Mouse (Mus musculus) cerebellum, adult 2 months (tissue): Measurements from ENCODE around the gene Coro2b. TPM values are rescaled to one million over a fixed set of nuclear protein-coding genes. Genes with fewer than 3 reads are reported as not detected.

ENCODE experiments used
- DNase-seq, 2 experiments: peaks; one replicate each; pipeline ENCODE4 v3.0.0; 2021
- H3K27ac ChIP-seq: fragments of 200-500 bp; 2 replicates; pipeline ENCODE4 v1.5.1; 2012; ENCODE audit warnings: low read length, control low read depth, inconsistent platforms; ENCODE audit not compliant: insufficient read depth
- H3K27me3 ChIP-seq: fragments of 200-500 bp; 2 replicates; pipeline ENCODE4 v1.6.1; 2012; ENCODE audit warnings: inconsistent platforms, mild to moderate bottlenecking, low read length, moderate library complexity; ENCODE audit not compliant: control insufficient read depth, insufficient read depth
- H3K4me1 ChIP-seq: fragments of 200-500 bp; 2 replicates; pipeline ENCODE4 v1.6.1; 2011; ENCODE audit warnings: low read length; ENCODE audit not compliant: control insufficient read depth, insufficient read depth
- H3K4me3 ChIP-seq: fragments of 200-500 bp; replicated peaks from 2 replicates; pipeline ENCODE3; 2011; ENCODE audit warnings: mild to moderate bottlenecking, low read depth, low read length, control low read depth; ENCODE audit not compliant: insufficient read depth
- CTCF ChIP-seq: fragments of 200-500 bp; IDR thresholded peaks from 2 replicates; pipeline ENCODE4 v1.5.1; 2011; ENCODE audit warnings: low read depth, mild to moderate bottlenecking, control low read depth, low read length, moderate library complexity, borderline replicate concordance; ENCODE audit not compliant: insufficient read depth
- POLR2A ChIP-seq: fragments of 200-500 bp; IDR thresholded peaks from 2 replicates; pipeline ENCODE4 v1.6.1; 2011; ENCODE audit warnings: low read length, control low read depth, borderline replicate concordance; ENCODE audit not compliant: insufficient read depth
- WGBS: fragments of 180-500 bp; shearing (Covaris S2); methylation state at CpG from one replicate; pipeline ENCODE4 v1.1.7; 2018; 5-methylcytosine and 5-hydroxymethylcytosine counted together
- polyA plus RNA-seq: library from polyadenylated mRNA; depleted of rRNA; stranded (reverse); fragments of >200 nt; gene quantifications from 2 replicates; pipeline ENCODE4 v1.2.3, GENCODE M21; 2012

Coro2b gene
- polyA plus RNA-seq, 1 experiment: 210 TPM

- Histone ChIP-seq H3K27ac (peak overlapping the region; percentile 48; the same call in 1 of the 2 replicates), H3K4me1 (peaks cover 67% of the 10 kb centered on the region), H3K27me3 (no peaks in the 10 kb centered on the region), H3K4me3 (no peak overlapping the region)
- no peak for DNase-seq
- WGBS: 49% methylated on average over 10 of the region's 10 CpGs
- TF ChIP-seq POLR2A (no peak), CTCF (no peak)
Measured at GRCm38 (mm10) chr9:62508740-62509524, 27.9 kb downstream of the Coro2b start.

GRCm38 (mm10) chr9:62506467-62507067, 30.3 kb downstream of the Coro2b start:
- no peaks in the 10 kb centered on the region for H3K27me3 ChIP-seq
- TF ChIP-seq POLR2A: no peak
- no peak for TF ChIP-seq CTCF
- no peak overlapping the region for H3K4me3 ChIP-seq
- peaks cover 65% of the 10 kb centered on the region for H3K4me1 ChIP-seq
- WGBS: 40% methylated on average over 11 of the region's 11 CpGs
- peak overlapping the region; percentile 46 for H3K27ac ChIP-seq
- DNase-seq: no peak

GRCm38 (mm10) chr9:62504129-62504528, 32.7 kb downstream of the Coro2b start:
- H3K27ac ChIP-seq: 0 out of 2 replicates have a peak overlapping the region, but pooled peaks have one; percentile 31

GRCm38 (mm10) chr9:62502361-62502760, 34.5 kb downstream of the Coro2b start:
- TF ChIP-seq CTCF: no peak
- TF ChIP-seq POLR2A: no peak
- Histone ChIP-seq H3K27me3 (no peaks in the 10 kb centered on the region), H3K4me1 (peaks cover 66% of the 10 kb centered on the region), H3K27ac (no peak overlapping the region), H3K4me3 (no peak overlapping the region)
- 45% methylated on average over 2 of the region's 2 CpGs for WGBS
- no peak for DNase-seq

More at GRCm38 (mm10) chr9:62504129-62504528, 32.7 kb downstream of the Coro2b start:
- Histone ChIP-seq H3K4me1 (peaks cover 66% of the 10 kb centered on the region), H3K4me3 (no peak overlapping the region), H3K27me3 (no peaks in the 10 kb centered on the region)
- no peak for DNase-seq
- TF ChIP-seq CTCF: no peak
- TF ChIP-seq POLR2A: no peak
- 31% methylated on average over 7 of the region's 7 CpGs for WGBS

GRCm38 (mm10) chr9:62501566-62501965, 35.3 kb downstream of the Coro2b start:
- no peak for DNase-seq
- TF ChIP-seq POLR2A (no peak), CTCF (no peak)
- no peak overlapping the region; the same call in 1 of the 2 replicates for H3K27ac ChIP-seq
- 77% methylated on average over 3 of the region's 3 CpGs for WGBS
- H3K27me3 ChIP-seq: no peaks in the 10 kb centered on the region
- peaks cover 68% of the 10 kb centered on the region for H3K4me1 ChIP-seq
- H3K4me3 ChIP-seq: no peak overlapping the region

GRCm38 (mm10) chr9:62500007-62500406, 36.8 kb downstream of the Coro2b start:
- H3K4me3 ChIP-seq: no peak overlapping the region
- H3K27me3 ChIP-seq: no peaks in the 10 kb centered on the region
- peak overlapping the region; percentile 41; the same call in 1 of the 2 replicates for H3K27ac ChIP-seq
- no peak for DNase-seq
- TF ChIP-seq POLR2A: no peak
- TF ChIP-seq CTCF: no peak
- H3K4me1 ChIP-seq: peaks cover 72% of the 10 kb centered on the region
- 58% methylated on average over 4 of the region's 4 CpGs for WGBS

- H3K4me1 ChIP-seq: peaks cover 77% of the 10 kb centered on the region
- DNase-seq: peak; percentile 77 to 86
- 11% methylated on average over 6 of the region's 6 CpGs for WGBS
- H3K27ac ChIP-seq: peak overlapping the region; percentile 41
- no peak overlapping the region for H3K4me3 ChIP-seq
- TF ChIP-seq CTCF (no peak), POLR2A (no peak)
- H3K27me3 ChIP-seq: no peaks in the 10 kb centered on the region
Measured at GRCm38 (mm10) chr9:62498945-62499344, 37.9 kb downstream of the Coro2b start.
